Mouse (Mus musculus) mature B cell (primary cell): ENCODE results near the gene Hpn.

Experiments used
- in situ Hi-C: fragments of 300-500 bp; cut with MboI; formaldehyde crosslinking; loops from 2 replicates; pipeline ENCODE4 v1.14.3; 2019

Gene Hpn

DNA sequence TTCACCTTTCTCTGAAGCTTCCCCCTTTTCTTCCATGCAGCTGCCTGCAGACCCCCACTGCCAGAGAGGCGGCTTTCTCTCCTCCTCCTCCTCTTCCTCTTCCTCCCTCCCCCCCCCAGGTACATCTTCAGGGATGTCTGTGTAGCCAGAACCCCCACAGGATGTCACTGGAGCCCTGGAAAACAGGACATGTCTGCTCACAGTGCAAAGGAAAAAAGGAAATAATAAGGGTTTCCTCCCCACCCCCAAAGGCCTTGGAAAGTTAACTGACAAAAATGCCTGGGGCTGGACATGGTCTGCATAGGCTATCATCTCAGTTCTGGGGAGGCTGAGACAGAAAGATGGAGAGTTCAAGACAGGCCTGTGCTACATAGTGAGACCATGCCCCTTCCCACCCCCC lies 34.0 kb downstream of the Hpn start:
- in situ Hi-C loops = no loop called here

DNA sequence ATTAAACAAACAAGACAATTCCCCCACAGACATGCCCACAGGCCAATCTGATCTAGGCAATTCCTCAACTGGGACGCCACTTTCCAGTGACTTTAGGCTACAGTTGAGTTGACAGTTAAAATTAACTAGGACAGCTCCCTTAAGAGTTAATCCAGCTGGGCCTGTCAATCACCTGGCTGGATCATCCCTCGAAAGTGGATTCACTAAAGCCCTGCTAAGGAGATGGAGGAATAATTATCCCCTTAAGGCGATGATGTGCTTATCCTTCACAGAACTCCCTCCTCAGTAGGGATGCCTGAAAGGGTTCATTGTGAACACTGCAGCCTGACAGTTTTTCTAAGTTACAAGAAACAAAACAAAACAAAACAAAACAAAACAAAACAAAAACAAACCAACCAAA lies 34.5 kb downstream of the Hpn start:
- in situ Hi-C loops = no loop called here

DNA sequence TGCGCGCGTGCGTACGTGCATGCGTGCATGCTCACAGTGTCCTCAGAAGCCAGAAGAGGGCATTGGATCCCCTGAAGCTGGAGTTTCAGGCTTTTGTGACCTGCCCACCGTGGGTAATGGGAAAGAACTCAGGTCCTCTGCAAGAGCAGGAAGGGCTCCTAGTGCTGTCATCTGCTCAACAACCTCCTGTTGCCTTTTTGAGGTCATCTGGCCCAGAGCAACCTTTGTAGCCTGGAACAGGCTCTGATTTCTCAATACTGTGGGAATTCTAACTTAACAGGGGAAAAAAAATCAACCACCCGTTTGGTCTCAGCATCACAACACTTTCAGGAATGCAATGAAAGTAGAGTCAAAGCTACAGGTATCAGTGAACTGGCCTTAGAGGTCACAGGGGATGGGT lies 35.4 kb downstream of the Hpn start:
- in situ Hi-C loops = no loop called here

DNA sequence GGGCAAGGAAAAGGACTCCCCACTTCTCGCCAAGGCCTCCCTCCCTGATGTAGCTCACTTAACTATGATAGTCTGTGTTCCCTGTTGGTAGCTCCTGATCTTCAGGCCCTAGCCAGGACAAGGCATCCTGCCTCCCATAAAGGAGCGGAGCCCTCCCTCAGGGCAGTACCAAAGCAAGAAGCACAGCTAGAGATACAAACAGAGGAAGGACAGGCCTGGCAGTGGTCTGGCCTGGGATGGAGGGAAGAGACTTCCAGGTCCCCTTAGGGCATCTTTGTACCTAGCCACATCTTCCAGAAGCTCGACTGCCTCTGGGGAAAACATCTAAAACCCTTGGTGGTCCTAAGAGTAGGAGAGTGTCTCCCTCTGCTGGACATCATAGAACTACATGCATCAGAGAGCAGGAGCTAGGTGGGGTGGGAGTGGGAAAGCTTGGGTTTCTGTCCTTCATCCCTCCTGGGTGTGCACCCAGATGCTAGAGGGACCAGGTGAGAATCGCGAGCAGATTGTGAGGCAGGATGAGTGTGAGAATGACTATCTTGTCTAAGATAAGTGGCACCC lies 37.1 kb downstream of the Hpn start:
- in situ Hi-C loops = no loop called here

DNA sequence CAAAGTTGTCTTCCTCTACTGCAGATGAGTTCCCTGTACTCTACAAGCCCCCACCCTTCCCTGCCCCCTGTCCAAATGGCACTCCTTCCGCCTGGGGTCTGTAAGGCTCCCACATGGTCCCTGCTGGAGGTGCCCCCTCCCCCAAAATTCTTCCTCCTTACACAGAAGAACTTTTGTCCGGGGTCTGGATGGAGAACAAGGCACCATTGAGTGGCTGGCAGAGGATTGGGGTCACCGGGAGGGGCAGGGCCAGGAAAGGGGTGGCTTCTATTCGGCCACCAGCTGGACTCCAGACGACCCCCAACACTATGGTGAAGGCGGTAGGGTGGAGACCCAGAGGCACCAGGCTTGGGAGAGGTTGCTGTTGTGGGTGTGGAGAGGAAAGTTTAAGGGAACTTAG lies 37.6 kb downstream of the Hpn start:
- in situ Hi-C loops = no loop called here

DNA sequence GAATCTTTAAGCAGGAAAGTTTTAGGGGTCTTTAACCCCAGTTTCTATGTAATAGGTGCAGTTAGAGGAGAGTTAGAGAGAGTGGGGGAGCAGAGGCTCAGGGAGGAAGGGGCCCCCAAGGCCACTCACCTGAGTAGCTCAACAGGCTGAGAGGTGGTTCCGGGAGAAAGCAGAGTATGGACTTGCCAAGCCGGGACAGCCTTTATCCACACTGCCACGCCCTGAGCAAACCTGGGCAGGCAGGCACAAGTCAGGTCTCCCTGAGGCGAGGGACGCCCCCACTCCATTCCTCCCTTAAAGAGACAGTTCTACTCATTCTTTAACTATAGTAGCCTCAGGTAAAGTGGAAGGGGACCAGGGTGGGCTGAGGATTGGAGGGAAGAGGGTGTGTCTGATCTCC lies 38.6 kb downstream of the Hpn start, which contains the start of gene Fxyd3:
Fxyd3 (minus strand) TSS at position 213 of the 400 bp plus-strand sequence.
- in situ Hi-C loops = no loop called here

DNA sequence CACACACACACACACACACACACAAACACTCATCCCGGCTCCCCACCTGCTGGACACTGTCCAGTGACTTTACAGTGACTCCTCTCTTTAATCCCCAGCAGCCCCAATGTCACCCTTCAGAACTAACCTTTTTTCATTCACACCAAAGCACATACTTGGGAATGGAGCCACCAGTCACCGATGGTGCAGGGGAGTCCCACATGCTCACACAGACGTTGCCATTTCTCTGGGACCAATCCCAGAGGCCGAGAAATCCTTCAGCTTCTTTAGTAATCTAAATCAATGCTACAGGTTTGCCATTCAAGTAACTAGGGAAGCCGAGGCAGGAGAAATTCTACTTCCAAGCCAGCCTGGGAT lies 40.4 kb downstream of the Hpn start:
- in situ Hi-C loops = no loop called here

DNA sequence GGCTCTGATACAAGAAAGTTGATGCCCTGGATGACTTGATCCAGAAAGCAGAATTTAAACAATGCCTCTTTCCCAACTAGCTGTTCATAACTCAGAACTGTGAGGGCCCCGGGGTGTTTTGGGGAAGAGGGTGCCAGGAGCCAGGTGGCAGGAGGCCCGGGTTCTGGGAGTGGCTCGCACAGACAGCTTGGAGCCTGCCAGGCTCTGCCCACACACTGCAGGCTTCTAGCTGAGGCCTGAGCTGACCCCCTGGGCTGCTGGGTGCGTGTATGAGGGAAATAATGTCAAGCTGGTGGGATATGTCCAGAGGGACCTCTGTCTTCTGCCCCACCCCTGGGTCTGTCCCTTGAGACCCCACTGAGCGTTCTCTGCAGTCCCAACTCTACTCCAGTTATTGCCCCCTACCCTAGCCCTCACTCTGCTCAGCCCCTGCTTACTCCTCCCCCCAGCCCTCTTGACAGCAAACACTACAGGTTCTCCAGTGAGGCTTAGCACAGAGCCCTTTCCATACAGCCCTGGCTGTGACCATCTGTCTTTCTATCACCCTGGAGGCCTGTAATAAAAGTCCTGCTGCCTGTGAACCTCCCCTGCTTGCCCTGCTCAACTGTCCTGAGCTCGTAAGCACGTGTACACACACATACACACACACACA lies 40.9 kb downstream of the Hpn start:
- in situ Hi-C loops = no loop called here

DNA sequence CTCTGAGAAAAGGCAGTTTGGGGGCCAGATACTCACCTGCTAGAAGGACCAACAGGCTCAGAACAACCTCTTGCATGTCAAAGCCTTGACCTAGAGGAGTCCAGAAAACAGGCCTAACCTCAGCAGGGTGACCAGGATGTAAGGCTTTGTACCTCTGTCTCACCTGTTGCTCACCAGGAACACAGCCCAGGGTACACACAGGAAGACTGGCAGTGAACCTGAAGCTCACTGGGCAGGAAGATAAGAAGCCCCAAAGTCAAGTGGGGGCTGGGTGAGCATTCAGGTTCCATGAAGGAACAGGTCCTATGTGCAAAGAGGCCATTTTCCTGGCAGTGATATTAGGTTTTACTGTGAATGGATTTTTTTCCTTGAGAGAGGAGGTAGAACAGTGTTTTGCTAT lies 41.5 kb downstream of the Hpn start:
- in situ Hi-C loops = no loop called here

DNA sequence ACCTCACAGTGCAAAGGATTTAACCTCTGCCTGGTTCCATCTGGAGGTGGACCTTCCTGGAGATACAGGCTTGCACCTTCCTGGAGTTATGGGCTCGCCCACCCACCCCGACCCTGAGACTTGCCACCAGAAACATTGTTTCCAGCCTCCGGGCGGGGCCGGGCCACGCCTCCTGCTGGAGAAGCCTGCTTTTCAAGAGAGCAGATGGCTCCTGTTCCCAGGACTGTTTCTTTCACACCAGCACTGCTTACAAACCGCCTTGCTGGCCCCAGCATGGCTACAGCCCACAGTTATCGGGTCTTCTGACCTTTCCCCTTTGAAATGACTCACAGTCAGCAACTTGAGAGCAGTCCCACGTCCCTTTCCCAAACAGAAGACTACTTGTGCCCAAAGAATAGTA lies 42.8 kb downstream of the Hpn start:
- in situ Hi-C loops = no loop called here

DNA sequence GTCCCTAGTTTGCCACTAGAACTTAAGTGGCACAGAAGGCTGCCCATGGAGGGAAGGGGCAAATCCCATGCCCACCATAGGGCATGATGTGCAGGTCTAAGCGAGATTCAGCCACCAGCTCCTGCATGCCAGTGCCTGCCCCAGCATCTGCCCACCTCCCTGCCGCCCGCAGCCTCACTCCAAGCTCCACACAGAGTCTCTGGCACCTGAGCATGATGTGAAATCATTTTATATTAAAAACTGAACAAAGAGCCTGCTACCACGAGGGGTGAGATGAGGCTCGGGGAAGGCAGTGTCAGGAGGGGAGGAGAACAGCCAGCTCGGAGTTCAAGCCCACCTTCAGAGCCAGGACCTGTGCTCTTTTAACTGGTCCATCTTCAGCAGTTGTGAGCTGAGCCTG lies 44.8 kb downstream of the Hpn start:
- in situ Hi-C loops = no loop called here

DNA sequence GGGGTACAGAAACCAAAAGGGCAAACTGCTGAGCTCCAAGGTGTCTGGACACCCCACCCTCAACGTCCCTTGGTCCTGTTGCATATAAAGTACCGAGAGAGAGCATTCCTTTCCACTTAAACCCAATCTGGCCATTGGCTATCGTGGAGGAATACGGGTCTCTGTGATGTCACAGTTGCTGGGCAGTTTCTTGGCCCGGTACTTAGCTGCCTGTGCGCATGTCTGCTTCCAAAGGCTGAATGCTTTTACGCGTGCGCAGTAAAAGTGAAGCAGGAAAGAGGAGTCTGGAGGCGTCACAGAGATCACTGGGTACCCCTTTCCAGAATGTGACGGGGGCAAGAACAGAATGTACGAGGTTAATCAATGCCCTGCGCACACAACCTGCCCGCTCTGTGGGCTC lies 45.6 kb downstream of the Hpn start:
- in situ Hi-C loops = no loop called here

DNA sequence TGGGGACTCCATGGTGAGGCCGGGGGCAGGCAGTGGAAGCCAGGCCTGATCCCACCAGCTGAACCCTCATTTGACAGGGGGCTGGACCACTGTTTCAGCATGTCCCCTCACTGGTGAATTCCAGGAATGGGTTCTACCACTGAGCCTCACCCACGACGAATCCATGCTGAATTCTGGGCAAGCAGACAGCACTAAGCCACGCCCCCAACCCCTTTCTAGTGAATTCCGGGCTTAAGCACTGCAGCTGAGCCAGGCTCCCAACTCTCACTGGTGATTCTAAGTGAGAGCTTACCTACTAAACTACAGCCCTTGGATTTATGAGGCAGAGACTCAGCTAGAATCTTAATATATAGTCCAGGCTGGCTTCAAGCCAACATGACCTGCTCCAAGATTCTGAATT lies 47.3 kb downstream of the Hpn start:
- in situ Hi-C loops = no loop called here

DNA sequence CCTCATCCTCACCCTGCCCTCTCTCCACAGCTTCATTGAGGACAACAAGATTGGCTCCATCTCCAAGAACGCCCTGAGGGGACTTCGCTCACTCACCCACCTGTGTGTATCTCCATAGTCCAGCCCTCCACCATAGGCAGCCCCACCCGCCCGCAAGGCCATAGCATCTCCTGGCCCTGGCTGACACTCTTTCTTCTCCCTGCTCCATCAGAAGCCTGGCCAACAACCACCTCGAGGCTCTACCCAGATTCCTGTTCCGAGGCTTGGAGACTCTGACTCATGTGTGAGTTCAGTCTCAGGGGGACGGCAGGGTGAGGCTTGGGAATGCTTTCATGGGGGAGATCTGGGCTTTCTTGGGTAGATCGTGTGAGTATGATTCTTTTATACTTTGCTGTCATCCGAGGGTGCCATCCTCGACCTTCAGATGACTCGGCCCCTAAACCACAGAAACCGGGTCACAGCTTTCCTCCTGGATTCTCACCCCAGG lies 52.0 kb downstream of the Hpn start:
- in situ Hi-C loops = no loop called here

DNA sequence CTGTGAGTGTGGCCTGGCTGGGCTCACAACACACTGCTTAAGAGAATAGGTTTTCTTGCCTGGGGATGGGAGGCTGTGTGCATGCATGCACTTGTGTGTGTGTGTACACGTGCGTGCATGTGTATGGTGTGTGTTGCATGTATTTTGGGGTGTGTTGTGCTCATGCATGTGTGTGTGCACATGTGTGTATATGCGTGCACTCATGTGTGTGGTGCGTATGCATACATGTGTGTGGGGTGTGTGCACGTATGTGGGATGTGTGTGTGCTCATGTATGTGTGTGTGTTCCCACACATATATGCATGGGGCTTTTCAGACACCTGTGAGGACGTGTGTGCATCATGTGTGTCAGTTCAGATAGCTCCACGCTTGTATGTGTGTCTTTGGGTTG lies 54.5 kb downstream of the Hpn start:
- in situ Hi-C loops = no loop called here

DNA sequence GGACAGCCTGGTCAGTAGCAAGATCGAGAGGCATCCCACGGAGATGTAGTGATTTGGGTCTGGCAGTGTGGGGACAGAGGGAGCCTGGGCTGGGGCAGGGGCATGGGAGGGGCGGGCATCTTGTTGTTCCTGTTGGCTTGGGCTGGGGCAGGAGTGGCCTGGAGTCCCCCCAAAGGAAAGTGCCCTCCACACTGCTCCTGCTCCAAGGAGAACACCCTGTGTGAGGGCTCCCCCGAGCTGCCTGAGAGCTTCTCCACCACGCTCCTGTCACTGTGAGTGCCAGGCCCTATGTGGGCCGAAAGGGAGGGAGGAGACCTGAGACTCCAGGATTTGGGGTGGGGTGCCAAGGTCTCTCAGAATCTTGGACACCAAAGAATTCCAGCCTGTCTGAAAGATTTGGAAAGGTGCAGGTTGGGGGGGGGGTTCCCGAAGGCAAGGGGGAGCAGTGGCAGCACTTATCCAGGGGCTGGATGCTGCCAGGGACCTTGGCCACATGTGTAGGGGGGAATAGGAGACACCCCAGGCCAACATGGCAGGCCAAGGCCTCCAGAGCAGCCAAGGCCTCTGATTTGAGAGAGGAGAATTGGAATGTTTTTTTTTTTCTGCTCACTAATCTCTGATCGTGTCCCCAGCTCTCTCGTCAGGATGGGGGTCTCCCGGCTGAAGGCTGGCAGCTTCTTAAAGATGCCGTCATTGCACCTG lies 55.0 kb downstream of the Hpn start:
- in situ Hi-C loops = loop anchor here (5.0 kb wide), 1 partner anchor 37 kb away; no protein-coding TSS in a partner anchor

DNA sequence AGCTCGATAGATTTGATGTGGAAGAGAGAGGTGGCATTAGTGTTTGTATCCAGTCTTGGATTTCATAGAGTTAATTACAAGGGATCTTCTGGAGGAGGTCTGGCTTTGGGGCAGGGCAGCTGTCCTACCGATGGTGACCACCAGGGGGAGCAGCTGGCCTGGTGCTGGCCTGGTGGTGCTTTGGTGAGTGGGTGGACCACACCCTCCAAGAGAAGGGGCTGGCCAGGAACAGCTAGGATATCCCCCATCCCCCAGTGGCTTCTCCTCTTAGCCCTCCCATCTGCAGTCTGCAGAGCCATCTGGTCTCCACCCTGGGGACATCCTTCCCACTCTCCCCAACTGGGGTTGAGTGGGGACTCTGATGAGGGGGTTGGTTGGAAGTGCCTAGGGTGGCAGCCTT lies 56.0 kb downstream of the Hpn start, which contains the start of gene Lgi4:
Lgi4 (plus strand) TSS at position 235 of the 400 bp plus-strand sequence.
- in situ Hi-C loops = loop anchor here (5.0 kb wide), 1 partner anchor 38 kb away; no protein-coding TSS in a partner anchor

DNA sequence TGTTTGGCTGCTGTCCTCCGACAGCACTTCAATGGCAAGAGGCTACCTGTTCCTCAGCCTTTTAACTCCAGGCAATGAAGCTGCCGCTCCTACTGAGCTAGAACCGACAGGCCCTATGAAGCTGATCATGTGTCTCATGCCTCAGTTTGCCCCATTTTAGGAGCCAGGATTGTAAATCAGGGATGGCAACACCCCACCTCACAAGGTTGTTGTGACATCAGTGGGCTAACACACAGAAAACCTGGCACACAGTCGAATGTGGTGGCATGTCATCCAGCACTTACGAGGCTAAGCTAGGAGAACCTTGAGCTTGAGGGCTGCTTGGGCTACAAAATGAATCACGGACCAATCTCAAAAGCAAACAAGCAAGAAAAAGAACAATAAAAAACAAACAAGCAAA lies 56.9 kb downstream of the Hpn start:
- in situ Hi-C loops = loop anchor here (5.0 kb wide), 1 partner anchor 39 kb away; no protein-coding TSS in a partner anchor

DNA sequence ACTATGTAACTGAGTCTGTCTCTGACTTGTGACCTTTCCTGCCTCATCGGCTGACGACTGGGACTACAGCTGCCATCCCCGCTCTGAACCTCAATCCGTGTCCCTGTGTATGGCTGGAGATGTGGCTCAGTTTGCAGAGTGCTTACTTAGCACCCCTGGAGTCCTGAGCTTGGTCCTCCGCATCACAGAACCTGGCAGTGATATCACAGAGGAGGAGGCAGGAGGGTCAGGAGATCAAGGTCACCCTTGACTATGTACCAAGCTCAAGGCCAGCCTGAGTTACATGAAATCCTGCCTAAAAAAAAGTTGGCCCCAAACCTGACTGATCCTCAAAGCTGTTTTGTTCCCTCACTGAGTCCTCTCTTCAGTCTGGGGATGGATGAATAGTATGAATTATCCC lies 57.4 kb downstream of the Hpn start:
- in situ Hi-C loops = loop anchor here (5.0 kb wide), 1 partner anchor 40 kb away; no protein-coding TSS in a partner anchor

DNA sequence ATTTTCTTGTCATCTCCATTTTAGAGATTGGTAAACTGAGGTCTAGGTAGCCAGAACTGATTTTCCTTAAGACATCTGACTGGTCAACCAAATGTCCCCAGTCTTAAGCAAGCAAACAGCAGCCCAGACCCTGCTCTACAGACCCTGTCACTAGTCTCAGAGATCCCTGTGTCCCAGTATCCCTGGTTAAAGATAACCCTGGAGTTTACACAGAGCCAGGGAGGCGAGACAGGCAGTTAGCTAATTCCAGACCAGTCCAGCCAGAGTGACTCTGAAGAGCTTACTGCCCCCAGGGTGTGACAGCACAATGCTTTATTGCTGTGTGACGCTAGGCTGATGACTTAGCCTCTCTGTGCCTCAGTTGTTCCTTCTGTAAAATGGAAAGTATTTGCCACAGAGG lies 58.0 kb downstream of the Hpn start, which contains the start of gene Fxyd1:
Fxyd1 (minus strand) TSS at position 129 of the 400 bp plus-strand sequence.
- in situ Hi-C loops = loop anchor here (5.0 kb wide), 1 partner anchor 40 kb away; no protein-coding TSS in a partner anchor

DNA sequence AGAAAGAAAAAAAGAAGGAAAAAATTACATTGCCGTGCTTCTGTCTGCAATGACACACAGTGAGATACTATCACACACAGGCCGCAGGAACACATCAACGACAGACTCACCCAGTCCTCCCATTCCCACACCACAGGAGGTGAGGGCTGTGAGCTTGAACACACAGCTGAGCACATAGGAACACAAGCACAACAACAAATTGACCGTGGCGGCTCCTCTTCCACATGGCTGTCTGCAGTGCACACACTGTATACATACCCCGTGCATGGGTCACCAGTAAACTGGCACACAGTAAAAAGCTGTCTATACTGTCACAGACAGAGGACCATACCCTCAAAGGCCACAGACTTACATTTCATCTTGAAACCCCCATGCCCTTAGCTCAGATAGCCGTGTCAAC lies 58.6 kb downstream of the Hpn start:
- in situ Hi-C loops = loop anchor here (5.0 kb wide), 1 partner anchor 41 kb away; no protein-coding TSS in a partner anchor

DNA sequence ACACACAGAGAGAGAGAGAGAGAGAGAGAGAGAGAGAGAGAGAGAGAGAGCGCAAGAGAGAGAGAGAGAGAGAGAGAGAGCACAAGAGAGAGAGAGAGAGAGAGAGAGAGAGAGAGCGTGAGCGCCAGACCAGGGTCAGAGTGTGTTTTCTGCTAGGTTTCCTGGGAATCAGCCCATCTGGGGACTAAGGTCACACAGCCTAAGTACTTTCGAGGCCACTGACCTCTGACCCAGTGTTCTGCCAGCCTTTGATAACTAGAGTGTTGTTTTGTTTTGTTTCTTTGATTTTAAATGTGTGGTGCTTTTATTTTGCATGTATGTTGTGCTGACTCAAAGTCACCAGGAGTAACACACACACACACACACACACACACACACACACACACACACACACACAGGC lies 59.2 kb downstream of the Hpn start:
- in situ Hi-C loops = loop anchor here (5.0 kb wide), 1 partner anchor 41 kb away; no protein-coding TSS in a partner anchor
